Mouse (Mus musculus): ENCODE data around the gene Dguok. TPM values are rescaled to one million over a fixed set of nuclear protein-coding genes. Genes with fewer than 3 reads are reported as not detected.

Dguok gene
- polyA plus RNA-seq (2016; fragmentation: Nextera tagmentation; extraction: Ambion mirVana), result 62.3 and 63.6 TPM in 2 replicates

- Histone ChIP-seq H3K27me3 (ENCODE audit: poor library complexity, severe bottlenecking) (no peaks in the 10 kb centered on the region), H3K9me3 (no peaks in the 10 kb centered on the region), H3K4me3 (peak within 1 kb of the TSS; percentile 82), H3K27ac (peak within 1 kb of the TSS; percentile 92), H3K4me1 (peaks cover 24% of the 10 kb centered on the region), H3K36me3 (replicated peaks) (no peaks in the 10 kb centered on the region)
- WGBS, result under 1% methylated on average over 54 of the region's 54 CpGs
- DNase-seq (ENCODE audit: extremely low spot score, low spot score), result peak; percentile 99
These were observed at the start of gene Dguok for GRCm38 (mm10) chr6:83506258-83507167. TSS of gene Dguok (minus strand) at chr6:83506969.

GRCm38 (mm10) chr6:83555972-83556371 lies 49.2 kb upstream of the Dguok start:
- Histone ChIP-seq H3K4me3 (no peak overlapping the region), H3K9me3 (no peaks in the 10 kb centered on the region), H3K36me3 (replicated peaks) (peaks cover 36% of the 10 kb centered on the region), H3K4me1 (no peaks in the 10 kb centered on the region), H3K27ac (no peak overlapping the region), H3K27me3 (ENCODE audit: poor library complexity, severe bottlenecking) (no peaks in the 10 kb centered on the region)
- DNase-seq (ENCODE audit: extremely low spot score, low spot score), result no peak
- WGBS, result 90% methylated on average over 6 of the region's 6 CpGs

- WGBS, result 59% methylated on average over 5 of the region's 5 CpGs
- no peaks in the 10 kb centered on the region for H3K9me3 ChIP-seq
- no peak for DNase-seq (ENCODE audit: extremely low spot score, low spot score)
- peaks cover 3% of the 10 kb centered on the region; the same call in 1 of the 2 replicates for H3K4me1 ChIP-seq
- H3K27me3 ChIP-seq (ENCODE audit: poor library complexity, severe bottlenecking), result no peaks in the 10 kb centered on the region
- H3K27ac ChIP-seq, result no peak overlapping the region
- H3K36me3 ChIP-seq (replicated peaks), result peaks cover 16% of the 10 kb centered on the region
- no peak overlapping the region for H3K4me3 ChIP-seq
These were observed 41.6 kb upstream of the Dguok start for GRCm38 (mm10) chr6:83548346-83548745.

GRCm38 (mm10) chr6:83545778-83546177 lies 39.0 kb upstream of the Dguok start:
- H3K36me3 ChIP-seq (replicated peaks), result peaks cover 16% of the 10 kb centered on the region
- no peak overlapping the region for H3K27ac ChIP-seq
- no peaks in the 10 kb centered on the region for H3K27me3 ChIP-seq (ENCODE audit: poor library complexity, severe bottlenecking)
- peaks cover 3% of the 10 kb centered on the region; the same call in 1 of the 2 replicates for H3K4me1 ChIP-seq
- H3K9me3 ChIP-seq, result no peaks in the 10 kb centered on the region
- 80% methylated on average over 3 of the region's 3 CpGs for WGBS
- no peak for DNase-seq (ENCODE audit: extremely low spot score, low spot score)
- no peak overlapping the region for H3K4me3 ChIP-seq

- Histone ChIP-seq H3K27me3 (ENCODE audit: poor library complexity, severe bottlenecking) (no peaks in the 10 kb centered on the region), H3K27ac (no peak overlapping the region), H3K9me3 (no peaks in the 10 kb centered on the region), H3K4me1 (peaks cover 3% of the 10 kb centered on the region; the same call in 1 of the 2 replicates), H3K36me3 (replicated peaks) (peaks cover 8% of the 10 kb centered on the region), H3K4me3 (no peak overlapping the region)
- no peak for DNase-seq (ENCODE audit: extremely low spot score, low spot score)
- 82% methylated on average over 11 of the region's 11 CpGs for WGBS
These were observed 35.1 kb upstream of the Dguok start for GRCm38 (mm10) chr6:83541756-83542456.

- DNase-seq (ENCODE audit: extremely low spot score, low spot score), result no peak
- Histone ChIP-seq H3K36me3 (replicated peaks) (no peaks in the 10 kb centered on the region), H3K4me3 (no peak overlapping the region), H3K4me1 (peaks cover 14% of the 10 kb centered on the region), H3K9me3 (no peaks in the 10 kb centered on the region), H3K27me3 (ENCODE audit: poor library complexity, severe bottlenecking) (no peaks in the 10 kb centered on the region), H3K27ac (no peak overlapping the region)
- 46% methylated on average over 4 of the region's 4 CpGs for WGBS
These were observed 33.2 kb upstream of the Dguok start for GRCm38 (mm10) chr6:83540017-83540416.

GRCm38 (mm10) chr6:83536795-83537059 lies 30.0 kb upstream of the Dguok start:
- H3K4me3 ChIP-seq, result no peak overlapping the region
- peaks cover 14% of the 10 kb centered on the region for H3K4me1 ChIP-seq
- no peaks in the 10 kb centered on the region for H3K9me3 ChIP-seq
- WGBS, result 57% methylated on average over 6 of the region's 6 CpGs
- no peaks in the 10 kb centered on the region for H3K36me3 ChIP-seq (replicated peaks)
- peak overlapping the region; percentile 48 for H3K27ac ChIP-seq
- H3K27me3 ChIP-seq (ENCODE audit: poor library complexity, severe bottlenecking), result no peaks in the 10 kb centered on the region; the same call in 1 of the 2 replicates
- no peak for DNase-seq (ENCODE audit: extremely low spot score, low spot score)

GRCm38 (mm10) chr6:83536028-83536794 lies 29.4 kb upstream of the Dguok start, which contains the start of gene Actg2:
TSS of gene Actg2 (minus strand) at chr6:83536265.
- H3K27ac ChIP-seq, result peak within 1 kb of the TSS; percentile 48
- DNase-seq (ENCODE audit: extremely low spot score, low spot score), result no peak
- no peaks in the 10 kb centered on the region; the same call in 1 of the 2 replicates for H3K27me3 ChIP-seq (ENCODE audit: poor library complexity, severe bottlenecking)
- no peaks in the 10 kb centered on the region for H3K9me3 ChIP-seq
- H3K4me1 ChIP-seq, result peaks cover 14% of the 10 kb centered on the region
- H3K4me3 ChIP-seq, result no peak within 1 kb of the TSS
- no peaks in the 10 kb centered on the region for H3K36me3 ChIP-seq (replicated peaks)
- WGBS, result 66% methylated on average over 12 of the region's 12 CpGs

- Histone ChIP-seq H3K27ac (no peak overlapping the region), H3K4me1 (peaks cover 11% of the 10 kb centered on the region), H3K4me3 (no peak overlapping the region), H3K27me3 (ENCODE audit: poor library complexity, severe bottlenecking) (no peaks in the 10 kb centered on the region; the same call in 1 of the 2 replicates), H3K36me3 (replicated peaks) (no peaks in the 10 kb centered on the region), H3K9me3 (no peaks in the 10 kb centered on the region)
- DNase-seq (ENCODE audit: extremely low spot score, low spot score), result no peak
- 82% methylated on average over 2 of the region's 2 CpGs for WGBS
These were observed 25.8 kb upstream of the Dguok start for GRCm38 (mm10) chr6:83532608-83533007.

GRCm38 (mm10) chr6:83523194-83523593 lies 16.4 kb upstream of the Dguok start:
- H3K27me3 ChIP-seq (ENCODE audit: poor library complexity, severe bottlenecking), result no peaks in the 10 kb centered on the region
- no peaks in the 10 kb centered on the region for H3K9me3 ChIP-seq
- no peak overlapping the region for H3K4me3 ChIP-seq
- no peak overlapping the region for H3K27ac ChIP-seq
- WGBS, result 78% methylated on average over 6 of the region's 6 CpGs
- H3K36me3 ChIP-seq (replicated peaks), result no peaks in the 10 kb centered on the region
- H3K4me1 ChIP-seq, result no peaks in the 10 kb centered on the region
- no peak for DNase-seq (ENCODE audit: extremely low spot score, low spot score)

- 79% methylated on average over 6 of the region's 6 CpGs for WGBS
These were observed 15.0 kb upstream of the Dguok start for GRCm38 (mm10) chr6:83521784-83522183.

GRCm38 (mm10) chr6:83518637-83519036 lies 11.9 kb upstream of the Dguok start:
- DNase-seq (ENCODE audit: extremely low spot score, low spot score), result no peak
- no peaks in the 10 kb centered on the region for H3K36me3 ChIP-seq (replicated peaks)
- WGBS, result 94% methylated on average over 3 of the region's 3 CpGs
- H3K4me1 ChIP-seq, result no peaks in the 10 kb centered on the region
- no peak overlapping the region for H3K27ac ChIP-seq
- H3K4me3 ChIP-seq, result no peak overlapping the region
- H3K9me3 ChIP-seq, result no peaks in the 10 kb centered on the region
- H3K27me3 ChIP-seq (ENCODE audit: poor library complexity, severe bottlenecking), result no peaks in the 10 kb centered on the region

More at GRCm38 (mm10) chr6:83521784-83522183, 15.0 kb upstream of the Dguok start:
- Histone ChIP-seq H3K27me3 (ENCODE audit: poor library complexity, severe bottlenecking) (no peaks in the 10 kb centered on the region), H3K36me3 (replicated peaks) (no peaks in the 10 kb centered on the region), H3K9me3 (no peaks in the 10 kb centered on the region), H3K27ac (no peak overlapping the region), H3K4me1 (no peaks in the 10 kb centered on the region), H3K4me3 (no peak overlapping the region)
- DNase-seq (ENCODE audit: extremely low spot score, low spot score), result no peak

Measured in forebrain, embryonic 10.5 days (tissue).